Mouse (Mus musculus) bone marrow macrophage, adult 2 months (primary cell): ENCODE data around the gene Hnrnpll.

Experiments used
- CTCF ChIP-seq: IDR thresholded peaks from 2 replicates; pipeline ENCODE4 v1.5.1; 2012; ENCODE audit warnings: low read depth, mild to moderate bottlenecking, low read length, moderate library complexity
- POLR2A ChIP-seq: IDR thresholded peaks from 2 replicates; pipeline ENCODE4 v1.6.1; 2012; ENCODE audit warnings: mild to moderate bottlenecking, low read depth, low read length, borderline replicate concordance

DNA sequence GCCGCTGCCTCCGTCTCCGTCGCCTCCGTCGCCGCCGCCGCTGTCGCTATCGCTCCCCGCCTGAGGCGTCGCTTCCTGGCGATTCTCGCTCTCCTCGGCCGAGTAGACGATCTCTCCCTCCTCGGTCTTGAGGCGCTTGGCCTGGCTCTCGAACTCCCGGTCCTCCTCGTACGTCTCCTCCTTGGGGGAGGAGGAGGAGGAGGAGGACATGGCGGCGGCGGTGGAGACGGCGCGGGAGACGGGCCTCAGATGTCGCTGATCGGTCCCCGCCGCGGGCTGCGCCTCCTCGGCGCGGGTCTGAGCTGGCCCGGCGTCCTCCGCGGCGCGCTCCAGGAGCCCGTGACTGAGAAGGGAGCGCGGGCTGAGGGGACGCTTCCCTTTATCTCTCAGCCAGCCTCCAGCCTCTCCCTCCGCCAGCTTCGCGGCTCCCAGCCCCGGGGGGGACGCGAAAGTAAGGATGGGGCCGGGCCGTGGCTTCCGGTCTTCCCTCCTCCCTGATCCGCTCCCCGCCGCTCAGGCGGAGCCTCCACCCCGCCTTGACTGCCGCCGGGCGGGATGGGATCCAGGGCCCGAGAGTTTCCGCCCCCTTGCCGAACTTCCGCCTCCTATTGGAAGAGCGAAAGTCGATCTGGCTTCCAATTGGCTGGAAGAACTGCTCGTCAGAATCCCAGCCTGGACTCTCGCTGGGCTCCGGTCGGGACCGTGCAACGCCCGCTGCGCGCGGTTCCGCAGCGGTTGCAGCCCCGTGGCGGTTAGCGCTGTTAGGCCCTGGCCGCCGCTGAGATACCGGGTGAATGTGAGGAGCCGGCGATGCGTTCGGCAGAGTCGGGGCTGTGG lies at the start of gene Hnrnpll:
- TF ChIP-seq CTCF (no peak), POLR2A (peak; percentile 77)
